Mouse (Mus musculus): Measurements from ENCODE around the gene Dstn. TPM values are rescaled to one million over a fixed set of nuclear protein-coding genes. Genes with fewer than 3 reads are reported as not detected.
A peak's percentile ranks its signal among the peaks of the same experiment; 100 is the strongest.

The Dstn gene
- 100 to 1,000 TPM; 175 to 191 TPM for total RNA-seq (2021)
- long read RNA-seq, experiment 1, transcript Dstn-201 (4 exons, 1,911 nt): major isoform, 330 of 368 reads
- long read RNA-seq, experiment 1, partial matches to known transcripts: 34 of 368 reads
- long read RNA-seq, experiment 1, other reads (novel, unspliced or antisense): 4 of 368 reads
- long read RNA-seq, experiment 2, transcript Dstn-201 (4 exons, 1,911 nt): major isoform, 117 of 152 reads
- long read RNA-seq, experiment 2, partial matches to known transcripts: 3 of 152 reads
- long read RNA-seq, experiment 2, other reads (novel, unspliced or antisense): 32 of 152 reads

GRCm38 (mm10) chr2:143914760-143915599, at the start of gene Dstn:
TSS of gene Dstn (plus strand) at chr2:143915320.
- peak; percentile 99 for DNase-seq

DNA sequence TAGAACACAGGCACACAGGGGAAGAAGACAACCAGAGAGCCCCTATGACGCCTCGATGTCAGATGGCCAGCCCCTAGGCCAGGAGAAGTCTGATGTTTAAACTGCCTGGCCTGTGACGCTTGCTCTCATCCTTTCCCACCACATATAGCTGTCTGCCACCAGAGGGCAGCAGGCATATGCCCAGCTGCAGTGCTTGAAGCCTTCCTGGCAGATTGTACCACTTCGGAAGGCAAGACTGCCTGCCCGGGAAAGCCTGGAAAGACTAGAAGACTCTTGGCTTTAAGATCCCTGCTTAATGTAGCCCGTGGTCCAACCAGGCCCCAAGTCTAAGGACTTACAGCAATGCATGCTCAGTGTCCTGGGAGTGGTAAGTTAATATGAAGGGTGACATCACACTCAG, 47.8 kb upstream of the Dstn start:
- peak; percentile 86 for DNase-seq

GRCm38 (mm10) chr2:143870936-143871688, 44.0 kb upstream of the Dstn start:
- DNase-seq: peak; percentile 53

GRCm38 (mm10) chr2:143876026-143876425, 39.1 kb upstream of the Dstn start:
- no peak for DNase-seq

DNA sequence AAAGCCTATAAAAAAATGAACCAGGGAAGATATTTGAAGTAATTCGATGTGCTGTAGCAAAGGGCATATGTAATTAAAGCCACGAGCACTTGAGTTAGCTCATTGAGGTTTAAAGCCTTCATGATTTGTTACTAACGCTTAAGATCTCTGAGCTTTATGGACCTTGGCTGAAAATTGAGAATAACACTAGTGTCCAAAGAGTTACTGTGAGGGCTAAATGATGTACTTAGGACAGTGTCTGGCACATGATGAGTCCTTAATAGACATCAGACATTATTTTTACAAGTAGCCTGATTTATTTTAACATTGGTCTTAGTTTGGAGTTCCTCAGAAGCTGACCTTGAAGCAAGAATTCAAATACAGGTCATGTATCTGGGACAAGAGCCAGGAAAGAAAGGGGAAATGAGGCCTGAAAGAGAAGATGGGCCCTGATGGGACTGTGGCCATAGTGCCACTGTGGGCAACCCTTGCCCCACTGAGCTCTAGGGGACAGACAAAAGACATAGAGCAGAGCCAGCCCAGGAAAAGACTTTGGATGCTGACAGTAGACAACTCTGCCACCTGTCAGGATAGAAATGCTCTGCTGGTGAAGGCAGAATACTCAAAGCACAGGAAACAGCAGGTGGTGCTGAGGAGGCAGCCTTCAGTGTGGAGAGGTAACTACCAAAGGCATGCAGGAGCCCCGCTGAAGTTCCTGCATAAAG, 38.0 kb upstream of the Dstn start:
- DNase-seq: no peak

GRCm38 (mm10) chr2:143879311-143879710, 35.8 kb upstream of the Dstn start:
- DNase-seq: no peak

GRCm38 (mm10) chr2:143882002-143882401, 33.1 kb upstream of the Dstn start:
- DNase-seq: no peak

- no peak for DNase-seq
These were observed 32.4 kb upstream of the Dstn start for GRCm38 (mm10) chr2:143882606-143883288.

GRCm38 (mm10) chr2:143889131-143889859, 25.8 kb upstream of the Dstn start:
- DNase-seq: no peak

GRCm38 (mm10) chr2:143889860-143890433, 25.2 kb upstream of the Dstn start:
- DNase-seq: no peak

GRCm38 (mm10) chr2:143891302-143892048, 23.6 kb upstream of the Dstn start:
- DNase-seq: no peak

- DNase-seq: no peak
These were observed 15.5 kb upstream of the Dstn start for GRCm38 (mm10) chr2:143899470-143900220.

DNA sequence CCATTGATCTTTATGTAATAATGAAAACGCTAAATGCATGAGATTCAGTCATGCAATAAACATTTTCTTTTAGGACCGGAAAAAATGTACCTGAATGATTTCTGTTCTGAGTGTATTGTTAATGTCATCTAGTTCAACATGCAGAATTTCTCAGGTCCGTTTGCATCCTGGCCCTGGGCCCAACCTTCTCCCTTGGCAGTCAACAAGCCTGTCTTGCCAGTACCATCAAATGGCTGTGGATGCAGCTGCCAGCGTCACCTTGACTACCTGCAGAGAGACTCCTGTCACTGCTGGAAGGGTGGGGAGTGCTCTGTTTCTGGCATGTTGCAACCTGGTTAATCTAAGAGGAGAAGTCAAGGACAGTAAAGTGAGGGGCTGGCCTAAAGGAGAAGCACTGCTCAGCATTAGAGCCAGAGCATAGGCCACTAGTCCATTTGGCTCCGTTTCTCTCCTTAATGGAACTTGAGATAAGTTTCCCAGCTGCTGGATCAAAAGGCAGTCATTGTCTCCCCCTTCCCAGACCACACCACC, 14.2 kb upstream of the Dstn start:
- DNase-seq: no peak

DNA sequence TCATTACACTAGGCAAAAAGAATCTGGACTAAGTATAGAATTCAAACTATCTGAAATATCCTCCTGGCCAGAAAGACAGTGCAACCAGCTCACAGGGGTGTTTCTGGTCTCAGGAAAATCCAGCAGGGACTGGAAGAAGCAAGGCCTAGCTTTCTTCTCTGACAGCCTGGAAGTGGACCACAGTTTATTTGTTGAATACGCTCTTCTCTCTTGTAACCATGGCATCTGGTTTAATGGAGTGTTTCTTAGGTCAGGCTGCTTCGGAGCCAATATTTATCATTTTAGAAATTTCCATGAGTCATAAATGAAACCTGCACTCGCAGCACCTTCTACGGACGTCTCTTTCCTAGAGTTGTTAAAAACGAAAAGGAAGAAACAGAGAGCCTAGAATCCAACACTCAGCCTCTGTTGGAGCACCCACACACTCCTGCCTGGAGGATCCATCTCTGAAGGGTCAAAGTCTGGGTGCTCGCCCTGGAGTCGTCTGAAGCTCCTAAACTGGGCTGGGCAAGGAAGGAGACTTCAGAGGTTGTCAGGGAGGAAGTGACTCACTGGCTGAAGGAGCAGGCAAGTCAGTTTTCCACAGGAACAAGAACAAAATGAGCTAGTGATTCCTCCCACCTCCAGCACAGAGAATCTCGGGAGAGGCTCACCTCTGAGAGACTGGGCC, 11.6 kb upstream of the Dstn start:
- peak; percentile 15 for DNase-seq

DNA sequence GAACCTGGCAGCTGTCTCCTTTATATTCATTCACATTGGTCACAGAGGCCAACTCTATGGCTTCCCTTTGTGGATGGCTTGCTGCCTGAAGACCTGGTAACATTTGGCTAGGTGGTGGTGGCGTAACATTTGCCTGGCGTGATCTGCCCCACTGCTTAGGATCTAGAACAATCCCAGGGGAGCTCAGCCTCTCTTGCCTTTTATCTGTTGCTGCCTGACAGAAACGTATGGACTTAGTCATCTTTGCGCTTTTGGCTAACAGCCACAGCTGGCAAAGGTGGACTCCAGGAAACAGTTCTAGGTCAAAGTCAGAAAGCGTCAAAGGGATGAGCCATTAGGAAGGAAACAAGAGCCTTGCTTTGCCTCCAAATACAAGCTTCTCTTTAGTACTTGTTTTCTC, 10.2 kb upstream of the Dstn start:
- DNase-seq: peak; percentile 73

DNA sequence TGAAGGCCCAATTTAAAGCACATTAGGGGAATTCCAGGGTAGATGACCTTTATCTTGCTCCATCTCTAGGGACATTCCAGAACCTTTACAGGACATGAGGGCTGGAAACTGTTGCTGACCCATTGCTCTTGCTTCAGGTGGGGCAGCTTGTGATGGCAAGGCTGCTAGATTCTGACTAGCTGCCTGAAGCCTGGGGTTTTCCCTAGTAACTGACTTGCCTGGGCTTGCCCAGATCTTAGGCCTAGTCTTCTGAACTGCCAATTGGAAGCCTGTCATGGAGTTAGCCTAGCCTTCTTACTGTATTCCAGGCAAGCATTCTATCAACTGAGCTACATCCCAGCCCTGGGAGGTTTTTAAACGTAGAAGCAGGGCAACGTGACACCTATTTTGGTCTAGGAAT, 5.9 kb upstream of the Dstn start:
- DNase-seq: no peak

GRCm38 (mm10) chr2:143912199-143912598, 2.9 kb upstream of the Dstn start:
- no peak for DNase-seq

GRCm38 (mm10) chr2:143914221-143914620, 899 bp upstream of the Dstn start:
- DNase-seq: no peak

Data from adrenal gland, postnatal 10 days (tissue).